Mouse (Mus musculus): ENCODE measurements around the gene Atg4b.
"Not testable (repeated sequence)": the region's sequence is repeated elsewhere in the genome, so short reads cannot be mapped to it uniquely, and the experiment has no call there.

Atg4b gene

GRCm38 (mm10) chr1:93817823-93818532, 66.7 kb downstream of the Atg4b start:
- no peak for DNase-seq (ENCODE audit: low spot score in 2 of 2)

GRCm38 (mm10) chr1:93818722-93819121, 67.4 kb downstream of the Atg4b start:
- DNase-seq (ENCODE audit: low spot score in 2 of 2), result no peak

- DNase-seq (ENCODE audit: low spot score in 2 of 2), result no peak
Observed at GRCm38 (mm10) chr1:93823796-93824495, 72.6 kb downstream of the Atg4b start.

- DNase-seq (ENCODE audit: low spot score in 2 of 2), result no peak
Observed at GRCm38 (mm10) chr1:93824609-93825008, 73.3 kb downstream of the Atg4b start, which contains the start of gene D2hgdh. Gene D2hgdh (plus strand): TSS chr1:93824909.

- DNase-seq (ENCODE audit: low spot score in 2 of 2), result peak; percentile 94
Observed at GRCm38 (mm10) chr1:93825105-93825674, 73.9 kb downstream of the Atg4b start.

- no peak for DNase-seq (ENCODE audit: low spot score in 2 of 2)
Observed at GRCm38 (mm10) chr1:93825771-93826539, 74.7 kb downstream of the Atg4b start.

GRCm38 (mm10) chr1:93826540-93826835, 75.2 kb downstream of the Atg4b start:
- no peak for DNase-seq (ENCODE audit: low spot score in 2 of 2)

- not testable (repeated sequence) for DNase-seq (ENCODE audit: low spot score in 2 of 2)
Observed at GRCm38 (mm10) chr1:93832754-93833360, 81.6 kb downstream of the Atg4b start.

- DNase-seq (ENCODE audit: low spot score in 2 of 2), result no peak
Observed at GRCm38 (mm10) chr1:93834671-93835150, 83.4 kb downstream of the Atg4b start.

GRCm38 (mm10) chr1:93835211-93835610, 83.9 kb downstream of the Atg4b start:
- DNase-seq (ENCODE audit: low spot score in 2 of 2), result no peak

GRCm38 (mm10) chr1:93835876-93836531, 84.7 kb downstream of the Atg4b start:
- DNase-seq (ENCODE audit: low spot score in 2 of 2), result no peak

GRCm38 (mm10) chr1:93836532-93836913, 85.2 kb downstream of the Atg4b start:
- DNase-seq (ENCODE audit: low spot score in 2 of 2), result no peak

GRCm38 (mm10) chr1:93837335-93837734, 86.0 kb downstream of the Atg4b start:
- no peak for DNase-seq (ENCODE audit: low spot score in 2 of 2)

- not testable (repeated sequence) for DNase-seq (ENCODE audit: low spot score in 2 of 2)
Observed at GRCm38 (mm10) chr1:93838569-93838968, 87.3 kb downstream of the Atg4b start.
